Mouse (Mus musculus) limb, embryonic 13.5 days (tissue): Measurements from ENCODE around the gene Xpot. TPM values are rescaled to one million over a fixed set of nuclear protein-coding genes. Genes with fewer than 3 reads are reported as not detected.

Experiments
- ATAC-seq: fragments of 200-750 bp; cut with Nextera tagmentation; 2 replicates; pipeline ENCODE4 v1.8.0; 2017; ENCODE audit warnings: low read depth, moderate number of reproducible peaks, moderate TSS enrichment; ENCODE audit not compliant: low FRiP score
- H3K27ac ChIP-seq: fragments of 300-500 bp; sonication (generic); 2 replicates; pipeline ENCODE4 v1.5.1; 2015; ENCODE audit warnings: inconsistent platforms, mild to moderate bottlenecking, moderate library complexity
- H3K27me3 ChIP-seq: fragments of 300-500 bp; sonication (generic); 2 replicates; pipeline ENCODE4 v1.6.1; 2015; ENCODE audit warnings: mild to moderate bottlenecking, inconsistent platforms
- H3K36me3 ChIP-seq: fragments of 300-500 bp; sonication (generic); 2 replicates; pipeline ENCODE4 v1.6.1; 2015; ENCODE audit warnings: inconsistent platforms, mild to moderate bottlenecking, moderate library complexity
- H3K4me1 ChIP-seq: fragments of 300-500 bp; sonication (generic); 2 replicates; pipeline ENCODE4 v1.6.1; 2015; ENCODE audit warnings: inconsistent platforms
- H3K4me2 ChIP-seq: fragments of 300-500 bp; sonication (generic); replicated peaks from 2 replicates; pipeline ENCODE4 v1.6.1; 2015; ENCODE audit warnings: inconsistent platforms, mild to moderate bottlenecking, moderate library complexity
- H3K4me3 ChIP-seq: fragments of 300-500 bp; sonication (generic); 2 replicates; pipeline ENCODE4 v1.5.1; 2015; ENCODE audit warnings: moderate library complexity, mild to moderate bottlenecking, inconsistent platforms
- H3K9ac ChIP-seq: fragments of 300-500 bp; sonication (generic); 2 replicates; pipeline ENCODE4 v1.6.1; 2015; ENCODE audit warnings: mild to moderate bottlenecking, inconsistent platforms
- H3K9me3 ChIP-seq: fragments of 300-500 bp; sonication (generic); 2 replicates; pipeline ENCODE4 v1.6.1; 2016; ENCODE audit warnings: inconsistent platforms
- WGBS: fragments of 180-500 bp; shearing (Covaris S2); methylation state at CpG from one replicate; pipeline ENCODE4 v1.1.7; 2015; 5-methylcytosine and 5-hydroxymethylcytosine counted together
- microRNA-seq: library from miRNA; unstranded; fragments of <30 nt; microRNA quantifications from one replicate; pipeline ENCODE4, GENCODE M21; 2016
- polyA plus RNA-seq: library from polyadenylated mRNA; unstranded; fragments of >200 nt; fragmentation: Nextera tagmentation; extraction: Ambion mirVana; gene quantifications from 2 replicates; pipeline ENCODE4 v1.2.1, GENCODE M21; 2015

Gene Xpot
- polyA plus RNA-seq, 1 experiment from 2014 or later: 45.8 TPM

- WGBS: 76% methylated on average over 7 of the region's 7 CpGs
Observed at GRCm38 (mm10) chr10:121568534-121568933, 57.6 kb downstream of the Xpot start.

DNA sequence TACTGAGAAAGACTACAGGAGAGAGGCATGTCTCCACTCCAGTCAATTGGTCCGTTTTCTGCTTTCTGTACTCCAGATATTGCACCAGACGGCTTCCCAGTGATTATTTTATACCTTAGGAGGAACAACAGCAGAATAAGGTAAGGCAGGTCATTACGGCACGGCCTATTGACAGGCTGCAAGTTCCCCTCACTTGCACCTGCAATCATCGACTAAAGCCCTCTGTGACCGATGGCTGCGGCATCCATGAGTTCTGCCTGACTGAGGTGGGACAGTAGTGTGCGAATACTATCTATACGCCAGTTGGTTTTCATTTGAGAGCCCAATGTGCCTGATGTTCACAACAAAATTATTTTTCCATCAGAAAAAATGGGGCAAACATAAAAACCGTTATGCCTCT is 58.1 kb downstream of the Xpot start:
- Histone ChIP-seq H3K4me3 (no peak overlapping the region), H3K4me2 (no peak overlapping the region), H3K9me3 (no peaks in the 10 kb centered on the region), H3K4me1 (no peaks in the 10 kb centered on the region), H3K36me3 (peaks cover 76% of the 10 kb centered on the region), H3K9ac (no peak overlapping the region), H3K27ac (no peak overlapping the region), H3K27me3 (no peaks in the 10 kb centered on the region)
- ATAC-seq: no peak
- WGBS: 94% methylated on average over 10 of the region's 10 CpGs

More at GRCm38 (mm10) chr10:121568534-121568933, 57.6 kb downstream of the Xpot start:
- Histone ChIP-seq H3K4me1 (no peaks in the 10 kb centered on the region), H3K27ac (no peak overlapping the region; the same call in 1 of the 2 replicates), H3K9me3 (no peaks in the 10 kb centered on the region), H3K27me3 (no peaks in the 10 kb centered on the region), H3K36me3 (peaks cover 71% of the 10 kb centered on the region), H3K9ac (no peak overlapping the region), H3K4me3 (no peak overlapping the region), H3K4me2 (0 out of 2 replicates have a peak overlapping the region, but pooled peaks have one; percentile 7)
- ATAC-seq: no peak

DNA sequence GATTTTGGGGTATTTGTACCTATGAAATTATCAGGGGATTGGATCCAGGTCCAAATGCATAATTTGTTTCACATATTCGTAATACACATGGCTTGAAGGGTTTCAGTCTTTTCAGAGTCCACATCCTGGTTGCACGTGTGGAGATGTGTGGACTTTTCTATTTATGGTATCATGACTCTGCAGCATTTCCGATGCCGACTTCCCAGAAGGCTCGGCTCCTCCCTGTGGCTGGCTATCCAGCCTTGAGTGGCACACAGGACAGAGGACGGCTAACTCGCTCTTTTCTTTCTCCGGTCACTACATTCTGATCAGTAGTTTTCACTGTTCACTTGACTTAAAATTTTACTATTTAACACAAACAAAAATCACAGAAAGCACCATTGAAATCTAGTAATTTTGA is 61.7 kb downstream of the Xpot start:
- 94% methylated on average over 8 of the region's 8 CpGs for WGBS
- no peak overlapping the region for H3K9ac ChIP-seq
- no peaks in the 10 kb centered on the region for H3K4me1 ChIP-seq
- H3K27ac ChIP-seq: no peak overlapping the region
- no peaks in the 10 kb centered on the region for H3K27me3 ChIP-seq
- H3K9me3 ChIP-seq: no peaks in the 10 kb centered on the region
- H3K4me3 ChIP-seq: no peak overlapping the region
- peaks cover 69% of the 10 kb centered on the region for H3K36me3 ChIP-seq
- no peak for ATAC-seq
- no peak overlapping the region for H3K4me2 ChIP-seq

DNA sequence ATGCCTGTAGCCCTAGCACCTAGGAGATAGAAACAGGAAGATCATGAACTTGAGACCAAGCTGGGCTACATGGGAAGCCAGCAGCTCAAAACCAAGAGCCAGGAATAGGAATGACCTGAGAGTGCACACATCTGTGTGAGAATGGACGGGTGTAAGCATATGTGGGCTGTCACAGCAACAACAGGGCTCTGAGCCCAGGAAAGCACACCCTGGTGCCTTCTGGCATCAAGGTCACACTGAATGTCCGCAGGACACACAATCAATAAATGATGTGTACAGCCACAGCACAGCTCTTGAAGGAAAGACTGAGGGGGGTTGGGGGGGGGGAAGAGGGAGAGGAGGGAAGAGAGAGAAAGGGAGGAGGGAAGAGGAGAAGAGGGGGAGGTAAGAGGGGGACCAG is 67.9 kb downstream of the Xpot start:
- Histone ChIP-seq H3K4me3 (no peak overlapping the region), H3K36me3 (peaks cover 80% of the 10 kb centered on the region), H3K4me1 (no peaks in the 10 kb centered on the region), H3K9ac (no peak overlapping the region), H3K27ac (no peak overlapping the region), H3K4me2 (no peak overlapping the region), H3K9me3 (no peaks in the 10 kb centered on the region), H3K27me3 (no peaks in the 10 kb centered on the region)
- WGBS: 76% methylated on average over 2 of the region's 2 CpGs
- no peak for ATAC-seq

- no peak for ATAC-seq
- Histone ChIP-seq H3K9ac (no peak overlapping the region), H3K4me1 (no peaks in the 10 kb centered on the region), H3K9me3 (no peaks in the 10 kb centered on the region), H3K4me2 (no peak overlapping the region), H3K27me3 (no peaks in the 10 kb centered on the region), H3K27ac (no peak overlapping the region), H3K36me3 (peaks cover 85% of the 10 kb centered on the region), H3K4me3 (no peak overlapping the region)
- 85% methylated on average over 6 of the region's 6 CpGs for WGBS
Observed at GRCm38 (mm10) chr10:121556263-121556662, 69.9 kb downstream of the Xpot start.

DNA sequence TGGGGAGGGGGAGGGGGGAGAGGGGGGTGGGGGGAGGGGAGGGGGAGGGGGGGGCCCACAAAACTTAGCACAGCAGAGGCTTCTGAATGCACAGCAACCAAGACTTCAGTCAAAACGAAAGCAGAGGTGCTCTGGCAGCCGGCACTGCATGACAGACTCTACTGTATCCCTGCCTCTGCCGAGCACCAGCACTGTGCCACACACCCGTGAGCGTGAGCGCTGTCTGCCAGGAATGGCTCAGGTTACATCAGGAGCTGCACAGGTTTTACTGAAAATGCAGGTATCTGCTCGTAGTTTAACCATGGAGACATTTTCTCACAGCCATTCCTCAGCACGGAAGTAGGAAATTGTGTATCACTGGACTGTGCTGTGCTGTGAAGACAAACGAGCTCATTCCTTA is 75.8 kb downstream of the Xpot start:
- H3K36me3 ChIP-seq: peaks cover 94% of the 10 kb centered on the region
- H3K4me2 ChIP-seq: no peak overlapping the region
- no peak overlapping the region for H3K27ac ChIP-seq
- H3K4me1 ChIP-seq: no peaks in the 10 kb centered on the region
- WGBS: 58% methylated on average over 9 of the region's 9 CpGs
- no peaks in the 10 kb centered on the region for H3K27me3 ChIP-seq
- H3K9me3 ChIP-seq: no peaks in the 10 kb centered on the region
- no peak overlapping the region for H3K4me3 ChIP-seq
- no peak overlapping the region for H3K9ac ChIP-seq
- ATAC-seq: no peak

DNA sequence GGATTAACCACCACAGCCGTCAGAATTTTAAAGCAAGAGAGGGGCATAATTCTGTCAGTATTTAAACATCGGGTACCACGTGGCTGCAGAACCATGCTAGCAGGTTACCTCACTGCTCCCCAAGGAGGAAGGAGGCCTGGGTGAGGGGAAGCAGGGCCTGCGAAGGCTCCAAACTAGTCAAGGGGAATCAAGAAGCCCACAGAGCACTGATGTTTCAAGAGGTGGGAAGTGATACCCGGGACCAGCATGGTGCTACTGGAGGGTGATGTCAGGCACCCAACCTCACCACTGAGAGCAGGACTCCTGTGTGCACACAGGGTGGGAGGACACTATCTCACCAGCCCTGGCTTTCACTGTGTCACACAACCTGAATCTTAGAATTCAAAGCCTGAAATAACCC is 76.5 kb downstream of the Xpot start:
- H3K36me3 ChIP-seq: peaks cover 91% of the 10 kb centered on the region
- H3K27ac ChIP-seq: no peak overlapping the region
- H3K4me2 ChIP-seq: no peak overlapping the region
- no peak overlapping the region for H3K4me3 ChIP-seq
- 76% methylated on average over 5 of the region's 5 CpGs for WGBS
- no peaks in the 10 kb centered on the region for H3K9me3 ChIP-seq
- no peak overlapping the region for H3K9ac ChIP-seq
- H3K4me1 ChIP-seq: no peaks in the 10 kb centered on the region
- no peaks in the 10 kb centered on the region for H3K27me3 ChIP-seq
- no peak for ATAC-seq

DNA sequence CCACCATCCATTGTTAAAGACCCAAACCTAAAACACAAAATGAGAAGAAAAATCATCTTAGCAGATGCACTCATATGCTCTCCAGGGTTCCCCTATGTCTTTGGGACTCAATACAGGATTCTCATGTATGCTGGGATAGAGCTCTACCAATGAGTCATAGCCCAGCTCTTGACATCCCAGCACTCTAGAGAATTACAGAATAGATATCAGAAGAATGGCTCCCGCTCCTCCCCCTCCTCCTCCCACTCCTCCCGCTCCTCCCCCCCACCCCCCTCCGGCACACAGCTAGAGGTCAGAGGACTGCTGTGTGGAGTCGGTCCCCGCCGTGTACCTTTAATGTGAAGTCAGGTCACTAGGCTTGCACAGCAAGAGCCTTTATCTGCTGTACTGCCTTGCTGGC is 79.0 kb downstream of the Xpot start:
- no peak overlapping the region for H3K9ac ChIP-seq
- no peaks in the 10 kb centered on the region for H3K27me3 ChIP-seq
- no peak overlapping the region for H3K4me3 ChIP-seq
- no peaks in the 10 kb centered on the region for H3K4me1 ChIP-seq
- H3K9me3 ChIP-seq: no peaks in the 10 kb centered on the region
- ATAC-seq: no peak
- peaks cover 69% of the 10 kb centered on the region for H3K36me3 ChIP-seq
- H3K4me2 ChIP-seq: no peak overlapping the region
- WGBS: 86% methylated on average over 6 of the region's 6 CpGs
- H3K27ac ChIP-seq: no peak overlapping the region

GRCm38 (mm10) chr10:121543577-121543976 is 82.6 kb downstream of the Xpot start:
- H3K4me2 ChIP-seq: no peak overlapping the region
- 94% methylated on average over 6 of the region's 6 CpGs for WGBS
- no peaks in the 10 kb centered on the region for H3K27me3 ChIP-seq
- no peak overlapping the region for H3K4me3 ChIP-seq
- H3K4me1 ChIP-seq: no peaks in the 10 kb centered on the region
- H3K9ac ChIP-seq: no peak overlapping the region
- ATAC-seq: no peak
- H3K9me3 ChIP-seq: no peaks in the 10 kb centered on the region
- no peak overlapping the region for H3K27ac ChIP-seq
- H3K36me3 ChIP-seq: peaks cover 35% of the 10 kb centered on the region

DNA sequence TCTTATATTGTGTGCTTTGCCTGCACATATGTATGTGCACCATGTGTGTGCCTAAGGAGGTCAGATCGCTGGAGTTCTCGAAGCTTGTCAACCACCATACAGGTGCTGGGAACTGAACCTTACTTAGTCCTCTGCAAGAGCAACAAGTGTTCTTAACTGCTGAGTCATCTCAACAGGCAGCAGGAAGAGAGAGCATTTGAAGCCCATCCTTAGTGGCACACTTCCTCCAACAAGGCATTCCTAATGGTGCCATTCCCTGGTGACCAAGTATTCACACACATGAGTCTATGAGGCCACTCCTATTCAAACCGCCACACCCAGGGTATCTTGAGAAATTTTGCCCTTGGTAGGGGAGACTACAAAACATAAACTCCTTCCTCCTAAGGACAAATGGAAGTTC is 84.0 kb downstream of the Xpot start:
- Histone ChIP-seq H3K4me2 (no peak overlapping the region), H3K27ac (no peak overlapping the region), H3K27me3 (no peaks in the 10 kb centered on the region), H3K36me3 (peaks cover 21% of the 10 kb centered on the region), H3K4me1 (no peaks in the 10 kb centered on the region), H3K9ac (no peak overlapping the region), H3K9me3 (no peaks in the 10 kb centered on the region), H3K4me3 (no peak overlapping the region)
- no peak for ATAC-seq
- 95% methylated on average over 3 of the region's 3 CpGs for WGBS

Small RNA genes within 50 kb of the gene (microRNA-seq; reads per million reads assigned to microRNA genes)
- not detected for gene Gm24330

Other genes with a start within 250 kb of the Xpot start
- gene Rassf3, start 150.0 kb downstream of the Xpot start, polyA plus RNA-seq: 17.8 and 18.1 TPM in 2 replicates
- 31.1 and 32.5 TPM in 2 replicates for gene Tbk1, start 39.5 kb downstream of the Xpot start, polyA plus RNA-seq
- 1.2 TPM in 2 replicates for gene D930020B18Rik, start 15.3 kb upstream of the Xpot start, polyA plus RNA-seq
- 2.7 and 2.8 TPM in 2 replicates for gene BC048403, start 113.6 kb upstream of the Xpot start, polyA plus RNA-seq